Comparison of ENCODE assay signal across 20 mouse cellular contexts in the genomic region with DNA sequence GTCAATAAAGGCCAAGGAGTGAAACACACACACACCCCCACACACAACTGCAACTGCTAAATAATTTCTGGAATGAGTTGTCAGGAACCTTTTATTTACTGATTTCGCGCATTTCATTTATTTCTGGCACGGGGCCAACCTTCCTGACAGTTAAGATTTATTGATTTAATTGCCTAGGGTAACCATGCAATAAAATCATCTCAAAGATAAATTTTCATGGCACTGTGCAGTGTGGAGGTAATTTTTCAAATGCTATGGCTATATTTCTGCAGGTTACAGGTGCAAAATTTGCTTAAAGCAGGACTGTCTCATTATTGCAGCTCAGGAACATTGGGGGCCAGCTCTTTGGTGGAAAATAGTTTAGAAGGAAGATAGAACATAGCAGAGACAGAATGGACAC. TPM values are rescaled to one million over a fixed set of nuclear protein-coding genes. Genes with fewer than 3 reads are reported as not detected.
DNase-seq lines count a peak whose midpoint lies in the region; ATAC-seq lines count a peak whose summit lies in the region.
"Had no signal": no experiment of that assay in that cellular context is flagged by ENCODE, and none has a peak within 500 bp of the region (broad histone marks: within the 10 kb centered on the region; RNA-seq: fewer than 3 reads in every experiment).

No protein-coding gene starts in this region.

- DNase-seq in forebrain, embryonic 14.5 days (ENCODE audit: low spot score) = peak; percentile 15
- DNase-seq in neural tube, embryonic 11.5 days (ENCODE audit: low spot score) = no peak
- DNase-seq in limb, embryonic 10.5 days (ENCODE audit: low spot score) = peak; percentile 29
- no peak for DNase-seq in heart, embryonic 10.5 days (ENCODE audit: low spot score)
- DNase-seq in T-cell, adult 2 months (ENCODE audit: low spot score) = no peak
- DNase-seq: B cell, adult 2 months; cerebellum, adult 9-10 months; heart, adult 18-20 months; kidney, adult 9 months; right cerebral cortex, postnatal 4 days; thymus, postnatal 4 days had no signal

- ATAC-seq in forebrain, embryonic 14.5 days = no peak
- ATAC-seq in forebrain, embryonic 16.5 days = no peak
- ATAC-seq in neural tube, embryonic 11.5 days (ENCODE audit: insufficient read depth, low FRiP score, low TSS enrichment) = peak; percentile 61; the same call in 1 of the 2 replicates
- ATAC-seq in neural tube, embryonic 15.5 days (ENCODE audit: low FRiP score) = no peak
- ATAC-seq: activated CD4-positive, CD25-positive, alpha-beta regulatory T cell, adult 4 months; forebrain, embryonic 13.5 days; liver, embryonic 12.5 days; midbrain, embryonic 15.5 days had no signal

- no peak overlapping the region for H3K27ac ChIP-seq in forebrain, embryonic 14.5 days (ENCODE audit: low read depth, low read length)
- no peak overlapping the region for H3K27ac ChIP-seq in forebrain, embryonic 16.5 days (ENCODE audit: low read length)
- H3K27ac ChIP-seq in neural tube, embryonic 11.5 days (ENCODE audit: low read depth, low read length) = no peak overlapping the region
- H3K27ac ChIP-seq in neural tube, embryonic 15.5 days (replicated peaks) = no peak overlapping the region
- no peak overlapping the region for H3K27ac ChIP-seq in limb, embryonic 10.5 days
- no peak overlapping the region for H3K27ac ChIP-seq in heart, embryonic 10.5 days
- H3K27ac ChIP-seq: embryonic facial prominence, embryonic 10.5 days; forebrain, embryonic 13.5 days; heart, embryonic 15.5 days; liver, embryonic 12.5 days; lung, embryonic 15.5 days; midbrain, embryonic 15.5 days had no signal

- H3K9ac ChIP-seq in forebrain, embryonic 14.5 days (ENCODE audit: low read length) = no peak overlapping the region
- H3K9ac ChIP-seq in forebrain, embryonic 16.5 days (replicated peaks; ENCODE audit: low read depth, low read length) = no peak overlapping the region
- H3K9ac ChIP-seq in neural tube, embryonic 11.5 days (ENCODE audit: low read length) = no peak overlapping the region
- H3K9ac ChIP-seq in neural tube, embryonic 15.5 days (replicated peaks) = no peak overlapping the region
- H3K9ac ChIP-seq: forebrain, embryonic 13.5 days; heart, embryonic 15.5 days; liver, embryonic 12.5 days; lung, embryonic 15.5 days; midbrain, embryonic 15.5 days had no signal

- H3K27me3 ChIP-seq in forebrain, embryonic 14.5 days (replicated peaks; ENCODE audit: control insufficient read depth, insufficient read depth, low read length) = no peaks in the 10 kb centered on the region
- no peaks in the 10 kb centered on the region for H3K27me3 ChIP-seq in forebrain, embryonic 16.5 days (replicated peaks; ENCODE audit: control insufficient read depth, insufficient read depth, low read length)
- no peaks in the 10 kb centered on the region for H3K27me3 ChIP-seq in neural tube, embryonic 11.5 days (ENCODE audit: control insufficient read depth, insufficient read depth, low read length)
- H3K27me3 ChIP-seq in neural tube, embryonic 15.5 days (replicated peaks) = no peaks in the 10 kb centered on the region
- H3K27me3 ChIP-seq in limb, embryonic 10.5 days (ENCODE audit: low read depth, poor library complexity, severe bottlenecking) = no peaks in the 10 kb centered on the region
- H3K27me3 ChIP-seq in heart, embryonic 10.5 days (ENCODE audit: insufficient read depth, poor library complexity, severe bottlenecking) = no peaks in the 10 kb centered on the region
- H3K27me3 ChIP-seq: forebrain, embryonic 13.5 days; heart, embryonic 15.5 days; liver, embryonic 12.5 days; lung, embryonic 15.5 days; midbrain, embryonic 15.5 days had no signal

- H3K4me2 ChIP-seq in forebrain, embryonic 14.5 days (ENCODE audit: low read length) = no peak overlapping the region
- H3K4me2 ChIP-seq in forebrain, embryonic 16.5 days (ENCODE audit: low read length) = no peak overlapping the region
- H3K4me2 ChIP-seq in neural tube, embryonic 11.5 days (ENCODE audit: low read depth) = no peak overlapping the region
- no peak overlapping the region for H3K4me2 ChIP-seq in neural tube, embryonic 15.5 days
- H3K4me2 ChIP-seq: forebrain, embryonic 13.5 days; heart, embryonic 15.5 days; liver, embryonic 12.5 days; lung, embryonic 15.5 days; midbrain, embryonic 15.5 days had no signal

- H3K9me3 ChIP-seq in forebrain, embryonic 14.5 days (replicated peaks; ENCODE audit: control insufficient read depth, low read length) = no peaks in the 10 kb centered on the region
- H3K9me3 ChIP-seq in forebrain, embryonic 16.5 days (ENCODE audit: control insufficient read depth, low read length) = no peaks in the 10 kb centered on the region
- no peaks in the 10 kb centered on the region for H3K9me3 ChIP-seq in neural tube, embryonic 11.5 days (ENCODE audit: control insufficient read depth, low read length)
- H3K9me3 ChIP-seq in neural tube, embryonic 15.5 days (replicated peaks) = no peaks in the 10 kb centered on the region
- H3K9me3 ChIP-seq in limb, embryonic 10.5 days (replicated peaks) = no peaks in the 10 kb centered on the region
- H3K9me3 ChIP-seq in heart, embryonic 10.5 days = no peaks in the 10 kb centered on the region
- H3K9me3 ChIP-seq: embryonic facial prominence, embryonic 10.5 days; forebrain, embryonic 13.5 days; heart, embryonic 15.5 days; liver, embryonic 12.5 days; lung, embryonic 15.5 days; midbrain, embryonic 15.5 days had no signal

- no peaks in the 10 kb centered on the region for H3K36me3 ChIP-seq in forebrain, embryonic 14.5 days (ENCODE audit: control insufficient read depth, insufficient read depth, low read length)
- H3K36me3 ChIP-seq in forebrain, embryonic 16.5 days (ENCODE audit: control insufficient read depth, insufficient read depth) = no peaks in the 10 kb centered on the region
- no peaks in the 10 kb centered on the region for H3K36me3 ChIP-seq in neural tube, embryonic 11.5 days (ENCODE audit: control insufficient read depth, insufficient read depth, low read length)
- H3K36me3 ChIP-seq in neural tube, embryonic 15.5 days = no peaks in the 10 kb centered on the region
- no peaks in the 10 kb centered on the region for H3K36me3 ChIP-seq in limb, embryonic 10.5 days
- H3K36me3 ChIP-seq in heart, embryonic 10.5 days = no peaks in the 10 kb centered on the region
- H3K36me3 ChIP-seq: embryonic facial prominence, embryonic 10.5 days; heart, embryonic 15.5 days; liver, embryonic 12.5 days; lung, embryonic 15.5 days; midbrain, embryonic 15.5 days had no signal

- H3K4me1 ChIP-seq in forebrain, embryonic 14.5 days (ENCODE audit: control insufficient read depth, insufficient read depth, low read length) = no peaks in the 10 kb centered on the region
- no peaks in the 10 kb centered on the region for H3K4me1 ChIP-seq in forebrain, embryonic 16.5 days (replicated peaks; ENCODE audit: control insufficient read depth, insufficient read depth, low read length)
- H3K4me1 ChIP-seq in neural tube, embryonic 11.5 days (ENCODE audit: control insufficient read depth, insufficient read depth, low read length) = no peaks in the 10 kb centered on the region
- H3K4me1 ChIP-seq in neural tube, embryonic 15.5 days = no peaks in the 10 kb centered on the region
- H3K4me1 ChIP-seq in limb, embryonic 10.5 days = peaks cover 14% of the 10 kb centered on the region
- no peaks in the 10 kb centered on the region for H3K4me1 ChIP-seq in heart, embryonic 10.5 days
- H3K4me1 ChIP-seq: embryonic facial prominence, embryonic 10.5 days; forebrain, embryonic 13.5 days; heart, embryonic 15.5 days; liver, embryonic 12.5 days; lung, embryonic 15.5 days; midbrain, embryonic 15.5 days had no signal

- WGBS in forebrain, embryonic 14.5 days = 58% methylated on average over 3 of the region's 3 CpGs
- 48% methylated on average over 3 of the region's 3 CpGs for whole genome bisulfite sequencing in forebrain, embryonic 16.5 days
- 56% methylated on average over 3 of the region's 3 CpGs for WGBS in neural tube, embryonic 11.5 days
- 50% methylated on average over 3 of the region's 3 CpGs for WGBS in neural tube, embryonic 15.5 days
- WGBS in limb, embryonic 10.5 days = 49% methylated on average over 3 of the region's 3 CpGs
- WGBS in heart, embryonic 10.5 days = 73% methylated on average over 3 of the region's 3 CpGs

- no peak overlapping the region for H3K4me3 ChIP-seq in forebrain, embryonic 14.5 days (ENCODE audit: low read depth, low read length)
- no peak overlapping the region for H3K4me3 ChIP-seq in forebrain, embryonic 16.5 days (replicated peaks; ENCODE audit: low read length)
- no peak overlapping the region for H3K4me3 ChIP-seq in neural tube, embryonic 11.5 days (ENCODE audit: low read depth, low read length)
- H3K4me3 ChIP-seq in neural tube, embryonic 15.5 days (replicated peaks) = no peak overlapping the region
- no peak overlapping the region for H3K4me3 ChIP-seq in limb, embryonic 10.5 days
- H3K4me3 ChIP-seq in heart, embryonic 10.5 days = no peak overlapping the region
- H3K4me3 ChIP-seq: embryonic facial prominence, embryonic 10.5 days; forebrain, embryonic 13.5 days; heart, embryonic 15.5 days; liver, embryonic 12.5 days; lung, embryonic 15.5 days; midbrain, embryonic 15.5 days had no signal

RNA-seq across cellular contexts. Expression of gene 1700020N15Rik, which starts 53.4 kb away (rescaled TPM):
- not detected in 2 replicates for polyA plus RNA-seq in forebrain, embryonic 14.5 days (2014; fragmentation: Nextera tagmentation; extraction: Ambion mirVana)
- not detected in 2 replicates for polyA plus RNA-seq in forebrain, embryonic 16.5 days (2015; fragmentation: Nextera tagmentation; extraction: Ambion mirVana)
- not detected in 2 replicates for polyA plus RNA-seq in neural tube, embryonic 11.5 days (2014; fragmentation: Nextera tagmentation; extraction: Ambion mirVana)
- not detected in 2 replicates for polyA plus RNA-seq in neural tube, embryonic 15.5 days (2015; fragmentation: Nextera tagmentation; extraction: Ambion mirVana)
- not detected in 2 replicates for polyA plus RNA-seq in limb, embryonic 10.5 days (2016; fragmentation: Nextera tagmentation; extraction: Ambion mirVana)
- polyA plus RNA-seq in heart, embryonic 10.5 days (2016; fragmentation: Nextera tagmentation; extraction: Ambion mirVana) = 0.28 TPM in 1 of 2 replicates, not detected in the other
- polyA plus RNA-seq: activated CD4-positive, CD25-positive, alpha-beta regulatory T cell, adult 4 months; embryonic facial prominence, embryonic 10.5 days; forebrain, embryonic 13.5 days; heart, embryonic 15.5 days; liver, embryonic 12.5 days; lung, embryonic 15.5 days; midbrain, embryonic 15.5 days had no signal

Comparison
In these comparisons a context has a peak if more than half of its experiments do, and no peak if none do; other contexts are left out.
1. DNase-seq: peak in forebrain, embryonic 14.5 days (single experiment) and limb, embryonic 10.5 days (single experiment); none in neural tube, embryonic 11.5 days (single experiment), heart, embryonic 10.5 days (single experiment) and T-cell, adult 2 months (single experiment).